Mouse (Mus musculus): ENCODE measurements at regions not wholly inside any gene's neighbourhood (a gene's known extent, or its start where the extent isn't known, plus 50 kb on each side); places are given as distances from the start of the nearest gene placed in this dataset.
A peak's percentile ranks its signal among the peaks of the same experiment; 100 is the strongest.

GRCm38 (mm10) chr14:28626951-28627350 is 122.4 kb downstream of the Wnt5a start:
- DNase-seq = no peak

GRCm38 (mm10) chr14:28635175-28635574 is 130.6 kb downstream of the Wnt5a start:
- DNase-seq = no peak

GRCm38 (mm10) chr14:28639056-28639455 is 134.5 kb downstream of the Wnt5a start:
- no peak for DNase-seq

- no peak for DNase-seq
Observed at GRCm38 (mm10) chr14:28645807-28646206, 141.3 kb downstream of the Wnt5a start.

- no peak for DNase-seq
Observed at GRCm38 (mm10) chr14:28649411-28649810, 144.9 kb downstream of the Wnt5a start.

- DNase-seq = no peak
Observed at GRCm38 (mm10) chr14:28653059-28653930, 148.7 kb downstream of the Wnt5a start.

GRCm38 (mm10) chr14:28657216-28657615 is 152.7 kb downstream of the Wnt5a start:
- no peak for DNase-seq

GRCm38 (mm10) chr14:28660872-28661588 is 156.5 kb downstream of the Wnt5a start:
- peak; percentile 57 to 67 for DNase-seq

- no peak for DNase-seq
Observed at GRCm38 (mm10) chr14:28663316-28663715, 158.8 kb downstream of the Wnt5a start.

GRCm38 (mm10) chr14:28664121-28664520 is 159.6 kb downstream of the Wnt5a start:
- no peak for DNase-seq

- peak; percentile 70 to 78 for DNase-seq
Observed at GRCm38 (mm10) chr14:28675476-28675875, 170.9 kb downstream of the Wnt5a start.

GRCm38 (mm10) chr14:28699780-28700179 is 195.2 kb downstream of the Wnt5a start:
- DNase-seq = no peak

GRCm38 (mm10) chr14:28704729-28705128 is 200.2 kb downstream of the Wnt5a start:
- DNase-seq = no peak

GRCm38 (mm10) chr14:28714598-28714997 is 210.0 kb downstream of the Wnt5a start:
- DNase-seq = no peak

GRCm38 (mm10) chr14:28720545-28720944 is 216.0 kb downstream of the Wnt5a start:
- no peak for DNase-seq

GRCm38 (mm10) chr14:28725666-28726065 is 221.1 kb downstream of the Wnt5a start:
- no peak for DNase-seq

- DNase-seq = no peak
Observed at GRCm38 (mm10) chr14:28733496-28733895, 228.9 kb downstream of the Wnt5a start.

- no peak for DNase-seq
Observed at GRCm38 (mm10) chr14:28735446-28735845, 230.9 kb downstream of the Wnt5a start.

GRCm38 (mm10) chr14:28740076-28740475 is 235.5 kb downstream of the Wnt5a start:
- no peak for DNase-seq

GRCm38 (mm10) chr14:28741418-28741817 is 236.9 kb downstream of the Wnt5a start:
- DNase-seq = no peak

GRCm38 (mm10) chr14:28743673-28744072 is 239.1 kb downstream of the Wnt5a start:
- no peak for DNase-seq

GRCm38 (mm10) chr14:28750301-28750700 is 245.8 kb downstream of the Wnt5a start:
- no peak for DNase-seq

- no peak for DNase-seq
Observed at GRCm38 (mm10) chr14:28765201-28765600, 252.8 kb upstream of the Lrtm1 start.

GRCm38 (mm10) chr14:28773068-28773467 is 244.9 kb upstream of the Lrtm1 start:
- DNase-seq = no peak

Data from cerebellum, adult 18-20 months (tissue).